Mouse (Mus musculus) gastrocnemius, adult 18-20 months (tissue): ENCODE results near the gene Msx1. TPM values are rescaled to one million over a fixed set of nuclear protein-coding genes. Genes with fewer than 3 reads are reported as not detected.

Experiments used
- DNase-seq: peaks from one replicate; pipeline ENCODE4 v3.0.0; 2021; ENCODE audit warnings: low spot score
- total RNA-seq, 2 experiments: library from RNA; stranded (reverse); gene quantifications; 2 replicates each; pipeline ENCODE4 v1.2.3; 2021

Gene Msx1
- total RNA-seq, 2 experiments from 2014 or later: 1.3 to 1.8 TPM

DNA sequence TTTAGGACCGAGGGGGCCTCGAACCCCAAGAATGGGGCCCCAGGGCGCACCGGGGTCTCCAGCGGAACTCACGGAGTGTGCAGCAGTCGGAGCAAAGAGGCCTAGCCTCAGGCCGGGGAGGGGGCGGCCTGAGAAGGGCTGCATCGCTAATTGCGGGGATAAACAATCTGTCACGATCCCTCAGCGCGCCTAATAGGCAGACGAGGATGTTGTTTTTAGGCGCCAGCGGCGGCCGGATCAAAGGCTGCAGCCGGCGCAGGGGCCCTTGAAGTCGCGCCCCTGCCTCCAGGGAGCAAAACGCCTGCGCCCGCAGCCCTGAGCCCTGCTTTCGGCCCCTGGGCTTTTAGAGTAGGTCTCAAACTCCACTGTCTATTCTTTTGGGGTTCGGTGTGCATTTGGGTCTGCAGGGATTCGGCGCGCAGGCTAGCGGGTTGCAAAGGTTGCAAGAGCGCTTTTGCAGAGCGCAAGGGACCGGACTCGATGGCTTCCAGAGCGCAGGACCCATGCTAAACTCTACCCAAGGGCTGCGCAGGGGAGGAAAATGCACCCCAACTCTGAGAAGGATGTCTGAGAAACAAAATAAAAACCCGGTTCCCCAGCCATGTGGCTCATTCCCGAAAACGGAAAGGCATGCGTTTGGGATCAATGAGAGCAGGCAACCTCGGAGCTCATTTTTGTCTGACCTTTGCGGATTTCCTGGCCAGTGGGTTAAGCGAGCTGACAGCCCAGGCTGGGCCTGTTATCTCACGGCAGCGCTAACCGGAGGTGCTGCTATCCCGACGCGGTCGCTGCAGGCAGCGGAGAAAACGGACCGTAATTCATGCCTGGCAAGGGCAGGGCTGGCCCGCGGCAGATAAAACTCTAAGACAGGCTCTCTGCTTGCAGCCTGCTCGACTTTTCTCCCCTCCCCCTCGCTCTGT lies 2.6 kb upstream of the Msx1 start:
- DNase-seq: no peak

DNA sequence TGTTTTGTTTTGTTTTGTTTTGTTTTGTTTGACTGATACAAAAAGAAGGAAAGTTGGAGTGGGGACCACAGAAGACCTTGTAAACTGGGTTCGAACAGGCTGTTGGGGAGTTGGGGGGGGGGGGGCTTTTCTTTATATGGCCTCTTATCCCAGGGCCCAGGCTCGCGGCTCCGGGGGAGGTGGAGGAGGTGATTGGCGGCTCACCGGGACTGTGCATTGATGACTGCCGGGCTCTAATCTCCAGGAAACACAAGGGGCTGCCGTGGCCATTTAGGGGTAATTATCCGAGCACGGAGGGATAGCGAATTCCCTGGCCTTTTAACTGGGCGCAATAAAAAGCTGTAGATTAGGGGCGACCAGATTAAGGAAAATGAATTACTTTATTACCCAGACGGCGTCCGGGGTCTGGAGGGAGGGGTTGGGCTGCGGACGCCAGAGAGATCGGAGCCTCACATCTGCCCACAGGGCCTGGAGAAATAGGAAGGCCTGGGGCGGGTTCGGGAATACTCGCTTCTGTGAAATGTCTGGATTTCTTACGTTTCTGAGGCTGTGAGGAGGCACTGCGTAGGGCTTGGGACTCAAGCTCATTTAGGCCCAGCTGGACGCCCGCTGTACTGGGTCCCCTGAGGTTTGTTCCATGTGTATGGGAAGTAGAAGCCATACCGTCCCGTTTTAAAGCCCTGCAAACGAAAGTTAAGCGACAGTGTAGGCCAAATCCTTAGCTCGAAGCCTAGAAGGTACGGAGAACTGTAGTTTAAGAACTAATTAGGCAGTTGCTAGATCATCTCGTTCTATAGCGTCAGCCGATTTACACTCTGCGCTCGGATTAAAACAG lies 1.4 kb upstream of the Msx1 start:
- DNase-seq: no peak

DNA sequence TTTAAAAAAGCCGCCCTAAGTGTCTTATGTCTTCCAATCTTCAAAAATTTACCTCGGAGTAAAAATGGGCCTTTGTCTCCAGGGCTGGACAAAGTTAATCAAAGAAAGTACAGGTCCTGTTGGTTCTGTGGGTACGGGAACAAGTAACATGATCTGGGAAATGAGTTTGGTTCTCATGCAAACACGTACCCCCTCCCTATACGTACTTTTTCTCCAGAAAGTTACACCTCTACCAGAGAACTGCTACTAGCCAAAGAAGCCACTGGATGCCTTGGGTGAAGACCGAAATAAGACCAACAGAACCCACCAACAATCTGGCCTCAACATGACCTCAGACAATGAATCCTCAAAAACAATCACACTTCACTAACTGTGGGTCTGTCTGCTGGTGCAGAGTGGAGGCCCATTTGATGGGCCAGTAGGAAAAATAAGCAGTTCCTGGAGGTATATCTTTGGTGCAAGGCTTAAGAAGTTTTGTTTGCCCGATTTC lies 773 bp upstream of the Msx1 start:
- no peak for DNase-seq

DNA sequence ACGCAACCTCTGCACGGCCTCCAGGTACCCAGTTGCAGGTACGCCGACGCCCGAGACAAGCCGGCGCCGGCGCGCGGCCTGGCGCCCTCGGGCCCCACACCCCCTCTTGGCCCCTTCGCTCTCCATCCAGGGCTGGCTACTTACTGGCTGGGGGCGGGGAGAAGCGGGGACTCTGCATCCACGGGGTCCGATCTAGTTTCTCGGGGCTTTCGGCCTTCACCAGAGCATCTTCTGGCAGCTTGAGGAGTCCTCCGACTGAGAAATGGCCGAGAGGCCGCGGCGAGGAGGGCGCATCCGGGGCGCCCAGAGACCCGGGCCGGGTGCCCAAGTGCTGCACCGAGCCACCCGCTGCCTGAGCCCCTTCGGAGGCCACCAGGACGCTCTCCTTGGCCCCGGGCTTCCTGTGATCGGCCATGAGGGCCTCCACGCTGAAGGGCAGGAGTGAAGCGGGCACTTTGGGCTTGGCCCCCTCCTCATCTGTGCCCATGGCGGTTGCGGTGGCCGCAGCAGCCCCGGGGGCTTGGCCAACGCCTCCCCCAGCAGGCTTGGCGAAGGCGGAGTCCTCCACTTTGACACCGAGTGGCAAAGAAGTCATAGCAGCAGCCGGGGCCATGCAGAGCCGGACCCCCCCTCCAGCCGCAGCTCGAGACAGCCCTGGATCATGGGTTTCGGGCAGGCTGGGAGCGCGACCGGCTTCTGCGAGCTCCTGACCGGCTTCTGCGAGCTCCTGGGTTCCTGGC lies 492 bp downstream of the Msx1 start:
- DNase-seq: no peak

DNA sequence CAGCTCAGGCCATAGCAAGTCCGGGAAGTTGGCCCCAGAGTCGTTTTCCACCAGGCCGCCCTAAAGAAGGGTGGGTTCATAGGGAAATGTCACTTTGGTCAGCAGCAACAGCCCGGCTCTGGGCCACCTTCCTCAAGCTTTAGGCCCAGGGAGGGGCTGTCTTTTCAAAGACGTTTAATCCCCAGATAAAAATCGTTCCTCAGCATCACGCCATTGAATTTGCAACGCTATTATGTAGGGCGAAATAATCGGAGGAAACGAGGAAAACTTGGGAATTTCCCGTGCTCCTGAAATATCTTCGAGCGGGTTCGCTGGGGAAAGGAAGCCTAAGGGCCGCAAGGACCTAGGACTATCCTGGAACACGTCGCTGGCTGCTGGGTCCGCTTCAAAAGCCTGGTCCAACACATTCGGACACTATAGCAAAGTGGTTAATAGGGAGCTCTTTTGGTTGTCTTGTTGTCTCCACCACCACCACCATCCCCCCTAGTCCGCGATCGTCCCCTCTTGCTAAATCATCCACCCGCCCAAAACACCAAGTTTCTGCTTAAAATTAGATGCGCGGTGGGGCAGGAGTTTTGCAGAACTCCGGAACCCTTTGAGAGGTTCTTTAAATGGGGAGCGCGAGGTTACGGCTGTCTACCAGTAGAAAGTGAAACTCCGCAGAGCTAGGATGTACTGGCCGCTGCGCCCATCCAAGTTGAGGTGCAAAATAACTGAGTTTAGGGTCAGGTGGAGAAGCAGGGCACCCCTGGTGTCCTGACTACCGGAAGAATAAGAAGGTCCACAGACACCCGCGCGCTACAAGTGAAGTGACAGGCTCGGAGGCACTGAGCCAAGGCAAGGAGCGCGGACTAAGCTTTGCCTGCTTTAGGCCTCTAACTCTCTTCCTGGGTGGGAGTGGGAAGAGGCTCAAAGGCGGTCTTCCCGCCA lies 1.3 kb downstream of the Msx1 start:
- no peak for DNase-seq

DNA sequence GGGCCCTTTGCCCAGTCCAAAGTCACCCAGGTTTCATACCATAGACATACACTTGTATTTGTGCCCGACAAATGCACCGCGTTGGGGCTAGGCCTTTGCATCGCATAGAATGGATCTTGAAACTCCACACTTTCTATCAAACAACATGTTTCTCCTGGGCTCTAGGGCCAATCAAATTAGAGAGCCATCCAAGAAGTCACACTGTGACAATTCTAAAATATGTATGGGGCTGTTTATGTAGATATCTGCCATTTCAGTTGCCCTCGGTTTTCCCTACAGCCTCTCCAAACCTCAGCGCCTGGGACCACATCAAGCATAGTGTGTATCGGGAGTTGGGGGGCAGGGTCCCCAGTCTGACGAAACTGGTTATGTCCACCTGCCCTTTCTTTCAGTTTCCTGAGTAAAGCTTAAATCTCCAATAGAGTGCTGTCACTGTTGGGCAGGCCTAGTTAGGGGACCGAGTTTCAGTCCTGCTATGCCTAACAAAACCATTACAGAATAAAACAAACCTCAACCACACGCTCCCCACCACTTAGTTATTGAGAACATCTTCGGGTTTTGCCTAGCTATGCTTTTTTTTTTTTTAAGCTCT lies 2.2 kb downstream of the Msx1 start:
- no peak for DNase-seq

DNA sequence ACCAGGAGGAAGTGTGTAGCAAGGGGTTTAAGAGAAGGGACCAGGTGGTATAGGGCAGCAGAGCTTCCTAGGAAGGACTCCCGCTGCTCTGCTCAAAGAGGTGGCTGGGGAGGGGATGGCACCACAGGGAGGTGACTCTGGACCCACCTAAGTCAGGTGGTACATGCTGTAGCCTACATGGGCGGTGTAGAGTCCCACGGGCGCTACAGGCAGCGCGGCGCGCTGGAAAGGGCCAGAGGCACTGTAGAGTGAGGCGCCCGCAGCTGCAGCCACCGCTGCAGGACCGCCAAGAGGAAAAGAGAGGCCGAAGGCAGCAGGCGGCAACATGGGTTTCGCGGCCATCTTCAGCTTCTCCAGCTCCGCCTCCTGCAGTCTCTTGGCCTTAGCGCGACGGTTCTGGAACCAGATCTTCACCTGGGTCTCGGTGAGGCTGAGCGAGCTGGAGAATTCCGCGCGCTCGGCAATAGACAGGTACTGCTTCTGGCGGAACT lies 3.2 kb downstream of the Msx1 start:
- DNase-seq: no peak

DNA sequence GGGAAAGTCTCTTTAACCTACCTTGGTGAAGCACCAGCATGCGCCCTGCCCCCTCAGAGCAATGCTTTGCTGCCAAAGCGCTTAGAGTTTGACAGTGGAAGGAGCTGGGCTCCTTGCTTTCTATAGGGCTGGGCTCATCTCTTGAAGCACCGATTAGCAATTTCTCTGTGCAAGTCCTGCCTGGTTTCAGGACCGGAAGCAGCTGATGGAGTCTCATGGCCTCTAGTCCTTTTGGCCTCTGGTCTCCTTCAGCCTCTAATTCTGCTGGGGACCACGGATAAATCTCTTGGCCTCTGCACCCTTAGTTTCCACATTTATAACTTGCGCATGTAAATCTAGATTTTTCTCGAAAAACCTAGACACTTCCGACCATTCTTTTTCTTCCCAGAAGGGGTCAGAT lies 3.7 kb downstream of the Msx1 start:
- no peak for DNase-seq

DNA sequence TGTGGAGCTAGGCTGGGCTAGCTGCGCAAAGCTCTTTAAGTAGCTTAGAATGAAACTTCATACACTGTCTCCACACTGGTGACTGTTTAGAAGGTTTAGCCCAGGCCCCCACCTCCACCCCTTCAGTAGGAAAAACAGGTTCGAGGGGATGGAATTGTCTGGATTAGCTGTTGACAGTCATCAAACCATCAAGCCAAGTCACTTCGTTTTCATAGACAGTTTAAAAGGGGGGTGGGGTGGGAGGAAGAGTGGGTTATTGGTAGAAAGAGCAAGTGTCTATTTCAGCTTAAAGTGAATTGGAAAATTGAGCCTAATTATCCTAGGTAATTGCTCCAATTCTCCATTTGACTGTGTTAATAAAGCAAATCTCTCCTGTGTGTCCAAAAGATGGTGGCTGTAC lies 4.4 kb downstream of the Msx1 start:
- DNase-seq: no peak

DNA sequence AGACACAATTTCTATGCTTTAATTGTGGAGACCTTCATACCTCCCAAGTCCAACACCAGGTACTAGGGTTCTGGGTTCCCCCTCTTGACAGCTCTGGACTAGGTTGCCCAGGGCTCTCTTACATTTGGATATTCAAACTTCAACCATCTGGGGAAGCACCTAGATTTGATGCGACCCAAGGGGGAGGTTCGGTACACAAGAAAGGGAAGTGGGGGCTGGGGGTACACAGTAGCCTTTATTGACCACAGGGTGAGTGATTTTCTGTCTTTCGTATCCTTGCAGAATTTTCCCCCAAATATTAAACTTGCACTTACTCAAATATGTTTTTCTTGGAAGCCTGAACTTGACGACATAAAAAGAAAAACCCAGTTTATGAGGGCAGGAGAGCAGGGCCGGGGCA lies 4.8 kb downstream of the Msx1 start:
- DNase-seq: no peak

DNA sequence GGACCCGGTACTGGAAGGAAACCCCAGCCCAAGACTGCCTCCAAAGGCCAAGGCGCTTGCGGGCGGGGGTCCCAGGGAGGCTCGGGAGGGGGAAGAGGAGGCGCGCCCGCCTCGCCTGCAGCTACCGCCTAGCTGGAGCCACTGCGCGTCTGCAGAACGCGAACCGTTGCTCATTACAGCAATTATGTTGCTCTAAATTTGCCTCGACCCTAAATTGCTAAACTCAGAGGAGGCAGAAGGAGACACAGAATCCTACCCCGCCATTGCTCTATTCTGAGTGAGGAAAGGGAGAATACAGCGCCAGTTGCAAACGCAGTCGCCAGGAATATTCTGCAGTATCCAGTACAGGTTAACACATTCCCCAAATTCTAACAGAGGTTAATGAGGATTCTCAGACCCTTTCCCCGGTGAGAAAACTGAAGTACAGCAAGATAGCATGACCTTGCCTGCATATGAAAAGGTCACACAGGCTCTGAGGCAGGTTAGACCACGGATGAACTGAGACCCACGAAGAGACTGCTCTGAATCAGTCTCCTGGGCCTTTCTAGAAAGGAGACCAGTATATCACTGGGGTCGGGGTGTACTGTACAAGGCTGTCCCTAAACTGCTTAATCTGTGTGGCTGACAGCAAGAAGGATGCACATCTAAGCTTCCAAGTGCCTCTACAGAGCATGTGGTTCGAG lies 5.7 kb downstream of the Msx1 start:
- no peak for DNase-seq

DNA sequence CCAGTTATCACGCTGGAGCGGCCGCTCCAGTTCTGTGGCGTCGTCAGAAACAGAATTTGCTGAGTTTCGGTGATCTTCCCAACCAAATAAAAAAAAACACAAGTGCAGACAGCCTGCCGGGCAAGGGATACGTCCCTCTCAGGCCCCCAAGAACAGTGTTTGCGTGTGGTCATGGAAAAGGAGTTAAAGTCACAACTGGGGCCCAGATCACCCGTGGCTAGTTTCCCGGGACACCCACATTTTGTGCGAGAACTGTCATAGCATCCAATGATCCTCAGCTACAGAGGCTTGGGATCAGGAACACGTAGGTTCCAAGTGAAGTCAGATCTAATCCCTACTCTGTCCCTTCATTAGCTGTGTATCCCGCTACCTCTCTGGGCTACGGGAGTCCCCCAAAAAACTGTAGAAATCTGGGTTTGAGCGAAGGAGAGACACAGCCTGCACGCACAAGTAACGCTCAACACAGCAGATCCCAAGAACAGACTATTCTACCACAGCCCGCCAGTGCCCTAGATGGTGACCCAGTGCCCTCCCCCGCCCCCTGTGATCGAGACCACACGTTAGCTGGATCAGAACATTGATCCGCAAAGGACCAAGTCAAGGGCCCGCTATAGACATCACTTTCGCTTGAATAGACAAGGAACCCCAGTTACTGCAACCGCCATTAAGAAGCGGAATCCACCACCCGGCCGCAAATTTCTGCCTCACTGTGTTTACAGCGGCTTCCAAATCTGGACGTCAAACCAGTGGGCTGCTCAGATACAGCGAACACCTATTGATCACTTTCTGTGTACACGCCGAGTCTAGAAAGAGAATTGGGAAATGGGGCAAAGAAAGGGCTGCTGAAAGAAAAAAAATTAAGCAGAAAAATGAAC lies 6.5 kb downstream of the Msx1 start:
- DNase-seq: no peak

DNA sequence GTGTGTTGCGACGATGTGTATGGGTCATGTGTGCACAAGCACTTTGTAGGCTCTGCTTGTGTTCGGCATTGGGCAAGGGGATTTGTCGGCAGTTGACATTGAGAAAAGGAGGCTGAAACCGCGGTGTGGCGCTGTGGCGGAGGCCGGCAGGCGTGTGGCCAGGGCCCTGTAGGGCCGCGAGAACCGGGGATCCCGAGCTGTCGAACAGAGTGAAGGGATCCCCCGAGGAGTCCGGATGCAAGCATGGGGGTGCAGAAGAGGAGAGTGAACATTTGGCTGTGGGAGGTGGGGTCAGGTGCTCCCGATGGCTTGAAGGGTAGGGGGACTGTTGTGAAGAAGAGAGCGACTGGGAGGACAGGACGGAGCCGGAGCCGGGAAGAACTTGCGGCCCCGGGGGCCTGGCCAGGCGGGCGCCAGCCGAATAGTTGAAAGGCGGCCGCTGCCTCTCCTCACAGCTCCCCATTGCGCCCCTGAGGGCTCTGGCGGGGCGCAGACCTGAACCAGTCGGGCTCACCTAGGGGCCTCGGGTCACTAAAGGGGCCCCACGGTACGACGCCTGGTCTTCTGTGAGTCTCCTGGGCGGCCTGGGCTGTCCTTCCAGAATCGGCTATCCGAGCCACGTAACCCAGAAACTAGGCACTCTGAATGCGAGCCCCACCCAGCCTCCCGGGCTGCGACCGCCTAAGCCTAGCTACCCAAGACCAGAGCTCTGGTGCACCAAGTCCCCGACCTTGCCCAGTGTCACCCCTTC lies 7.3 kb downstream of the Msx1 start:
- peak; percentile 47 for DNase-seq

DNA sequence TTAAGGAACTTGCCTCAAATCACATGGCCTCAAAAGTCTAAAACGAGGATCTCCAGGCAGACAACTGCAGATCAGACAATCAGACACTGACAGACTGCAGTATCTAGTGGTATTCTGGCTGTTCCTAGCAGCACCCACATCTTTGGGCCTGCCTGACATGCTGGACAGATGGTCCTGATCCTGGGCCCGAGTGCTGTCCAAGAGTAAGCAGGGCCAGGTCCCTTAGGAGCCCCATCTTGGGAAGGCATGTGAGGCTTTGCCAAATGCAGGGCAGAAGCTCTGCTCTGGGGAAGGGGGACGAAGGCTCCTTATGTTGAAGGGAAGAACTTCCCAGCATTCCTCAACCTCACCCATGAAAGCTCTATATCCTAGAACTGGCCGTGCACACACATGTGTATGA lies 8.5 kb downstream of the Msx1 start:
- DNase-seq: no peak

DNA sequence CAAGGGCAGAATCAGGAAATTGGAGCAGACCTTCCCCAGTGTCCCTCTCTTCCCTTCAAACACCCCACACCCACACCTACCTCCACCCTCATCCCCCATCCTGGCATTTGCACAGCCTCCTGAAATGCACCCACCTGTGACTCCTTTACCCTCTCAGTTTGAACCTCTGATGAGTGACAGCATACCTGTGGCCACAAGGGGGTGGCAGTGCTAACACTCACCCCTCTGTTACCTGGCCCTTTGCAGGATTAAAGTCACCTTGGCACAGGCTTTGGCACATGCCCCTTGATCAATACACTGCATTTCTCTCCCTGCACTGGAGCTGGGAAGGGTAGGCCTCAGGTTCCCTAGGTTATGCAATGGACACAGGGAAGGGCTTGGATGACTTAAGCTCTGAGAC lies 10.2 kb downstream of the Msx1 start:
- no peak for DNase-seq

DNA sequence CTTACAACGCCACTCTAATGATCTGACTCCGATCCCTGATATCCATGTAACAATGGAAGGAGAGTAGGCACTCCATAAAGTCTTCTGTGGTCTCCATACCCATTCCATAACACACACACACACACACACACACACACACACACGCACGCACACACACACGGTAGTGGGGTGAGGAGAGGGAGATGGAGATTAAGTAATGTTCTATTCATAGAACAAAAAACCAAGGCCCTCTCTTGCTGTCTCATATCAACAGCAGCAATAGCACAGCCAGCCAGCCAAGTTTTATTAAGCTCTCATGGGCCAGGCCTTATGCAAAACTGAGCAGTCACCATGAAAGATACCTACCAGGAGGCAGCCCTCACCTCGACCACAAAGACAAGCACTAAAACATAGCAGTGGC lies 19.1 kb downstream of the Msx1 start:
- DNase-seq: no peak

DNA sequence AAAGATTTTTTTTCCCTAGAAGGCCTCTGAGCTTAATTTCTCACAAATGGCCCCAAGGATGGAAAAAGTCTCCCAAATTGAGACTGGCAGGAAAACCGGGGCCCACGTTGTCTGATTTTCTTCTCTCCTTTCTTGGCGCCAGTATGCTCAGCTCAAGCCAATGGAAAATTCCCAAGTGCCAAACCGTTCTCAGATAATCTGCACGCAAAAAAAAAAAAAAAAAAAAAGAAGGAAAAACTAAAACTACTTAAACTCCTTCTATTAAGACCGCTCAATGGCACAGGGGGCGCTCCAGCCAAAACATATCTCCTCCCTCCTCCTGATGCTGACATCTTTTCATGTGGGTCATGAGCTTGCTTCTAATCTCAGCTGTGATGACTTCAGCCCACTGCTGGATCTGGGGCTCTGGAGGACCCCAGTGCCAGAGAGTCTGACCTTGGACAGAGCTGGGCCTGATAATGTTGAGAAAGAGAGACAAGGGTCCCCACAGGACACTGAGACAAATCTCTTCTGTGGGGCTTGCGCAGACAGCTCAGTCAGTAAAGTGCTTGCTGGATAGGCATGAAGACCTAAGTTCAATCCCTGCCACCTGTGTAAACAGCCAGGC lies 19.8 kb downstream of the Msx1 start:
- DNase-seq: peak; percentile 44
